In genomic region chr10:117472568-117472930, GRCm38 (mm10) we compare ENCODE assay signal across 16 mouse cellular contexts.
DNase-seq lines count a peak whose midpoint lies in the region; ATAC-seq and TF ChIP-seq lines count a peak whose summit lies in the region.
"Had no signal": no experiment of that assay in that cellular context is flagged by ENCODE, and none has a peak within 500 bp of the region (broad histone marks: within the 10 kb centered on the region; RNA-seq: fewer than 3 reads in every experiment).

No protein-coding gene starts in this region.

- DNase-seq in heart, postnatal 0 days (ENCODE audit: low spot score) = no peak
- DNase-seq in heart, adult 11 months = no peak
- DNase-seq in kidney, postnatal 14 days = no peak
- no peak for DNase-seq in liver, embryonic 13.5 days
- DNase-seq in liver, embryonic 11.5 days (ENCODE audit: low spot score) = no peak
- no peak for DNase-seq in lung, postnatal 25 days (ENCODE audit: low spot score)
- DNase-seq: adrenal gland, postnatal 14 days; cerebellum, adult 11-12 months; cerebellum, adult 9-10 months; cerebellum, postnatal 25 days; gastrocnemius, postnatal 14 days; heart, postnatal 36 days had no signal

- no peak overlapping the region for H3K4me2 ChIP-seq in heart, postnatal 0 days (ENCODE audit: low read depth, low read length)
- no peak overlapping the region for H3K4me2 ChIP-seq in kidney, embryonic 16.5 days (replicated peaks; ENCODE audit: low read depth, low read length)
- H3K4me2 ChIP-seq in liver, embryonic 13.5 days = no peak overlapping the region
- no peak overlapping the region for H3K4me2 ChIP-seq in liver, embryonic 11.5 days
- H3K4me2 ChIP-seq: embryonic facial prominence, embryonic 12.5 days; forebrain, embryonic 15.5 days; heart, embryonic 12.5 days had no signal

- no peak overlapping the region for H3K9ac ChIP-seq in heart, postnatal 0 days (replicated peaks; ENCODE audit: low read depth, low read length)
- no peak overlapping the region for H3K9ac ChIP-seq in kidney, embryonic 16.5 days (replicated peaks; ENCODE audit: low read length)
- no peak overlapping the region for H3K9ac ChIP-seq in liver, embryonic 13.5 days
- H3K9ac ChIP-seq in liver, embryonic 11.5 days (ENCODE audit: low read depth, low read length) = no peak overlapping the region
- H3K9ac ChIP-seq: embryonic facial prominence, embryonic 12.5 days; forebrain, embryonic 15.5 days; heart, embryonic 12.5 days had no signal

- H3K9me3 ChIP-seq in heart, postnatal 0 days (replicated peaks; ENCODE audit: control insufficient read depth, low read length) = 0 out of 2 replicates have a peak, but pooled peaks cover 10% of the 10 kb centered on the region
- H3K9me3 ChIP-seq in kidney, embryonic 16.5 days (ENCODE audit: low read length) = peaks cover 7% of the 10 kb centered on the region
- H3K9me3 ChIP-seq in liver, embryonic 13.5 days (replicated peaks) = 0 out of 2 replicates have a peak, but pooled peaks cover 4% of the 10 kb centered on the region
- H3K9me3 ChIP-seq in liver, embryonic 11.5 days (ENCODE audit: control insufficient read depth, low read length) = peaks cover 2% of the 10 kb centered on the region; the same call in 1 of the 2 replicates
- H3K9me3 ChIP-seq: forebrain, embryonic 15.5 days had no signal

- WGBS in heart, postnatal 0 days = 62% methylated on average over 4 of the region's 4 CpGs
- 70% methylated on average over 4 of the region's 4 CpGs for WGBS in kidney, embryonic 16.5 days
- 62% methylated on average over 4 of the region's 4 CpGs for WGBS in liver, embryonic 13.5 days (ENCODE audit: insufficient replicate concordance)
- 73% methylated on average over 4 of the region's 4 CpGs for WGBS in liver, embryonic 11.5 days

- H3K4me1 ChIP-seq in heart, postnatal 0 days (ENCODE audit: control insufficient read depth, insufficient read depth) = peaks cover 4% of the 10 kb centered on the region
- H3K4me1 ChIP-seq in kidney, embryonic 16.5 days (ENCODE audit: insufficient read depth, low read length) = peaks cover 20% of the 10 kb centered on the region
- peaks cover 11% of the 10 kb centered on the region; the same call in 1 of the 2 replicates for H3K4me1 ChIP-seq in liver, embryonic 13.5 days (replicated peaks)
- H3K4me1 ChIP-seq in liver, embryonic 11.5 days (replicated peaks; ENCODE audit: control insufficient read depth, insufficient read depth, low read length) = no peaks in the 10 kb centered on the region
- H3K4me1 ChIP-seq: forebrain, embryonic 15.5 days had no signal

- no peak overlapping the region for H3K4me3 ChIP-seq in heart, postnatal 0 days (ENCODE audit: low read depth, low read length)
- H3K4me3 ChIP-seq in kidney, embryonic 16.5 days (ENCODE audit: low read length) = no peak overlapping the region
- H3K4me3 ChIP-seq in liver, embryonic 13.5 days (replicated peaks) = no peak overlapping the region
- no peak overlapping the region for H3K4me3 ChIP-seq in liver, embryonic 11.5 days (ENCODE audit: low read depth, low read length)
- H3K4me3 ChIP-seq: embryonic facial prominence, embryonic 12.5 days; forebrain, embryonic 15.5 days; heart, embryonic 12.5 days had no signal

- 0 out of 2 replicates have a peak overlapping the region, but pooled peaks have one; percentile 55 for H3K27ac ChIP-seq in heart, postnatal 0 days (ENCODE audit: low read depth)
- H3K27ac ChIP-seq in kidney, embryonic 16.5 days (ENCODE audit: low read length) = peak overlapping the region; percentile 81; the same call in 1 of the 2 replicates
- peak overlapping the region; percentile 21; the same call in 1 of the 2 replicates for H3K27ac ChIP-seq in liver, embryonic 13.5 days
- no peak overlapping the region for H3K27ac ChIP-seq in liver, embryonic 11.5 days (ENCODE audit: low read depth, low read length)
- H3K27ac ChIP-seq: embryonic facial prominence, embryonic 12.5 days; forebrain, embryonic 15.5 days had no signal

- no peak for TF ChIP-seq CTCF in heart, postnatal 0 days (IDR thresholded peaks at IDR 0.05; ENCODE audit: low read depth)

- no peak for TF ChIP-seq EP300 in heart, postnatal 0 days (IDR thresholded peaks at IDR 0.05; ENCODE audit: low read depth)

- H3K27me3 ChIP-seq in heart, postnatal 0 days (ENCODE audit: control insufficient read depth, insufficient read depth, low read length) = no peaks in the 10 kb centered on the region
- no peaks in the 10 kb centered on the region for H3K27me3 ChIP-seq in kidney, embryonic 16.5 days (ENCODE audit: insufficient read depth, low read length)
- H3K27me3 ChIP-seq in liver, embryonic 13.5 days = no peaks in the 10 kb centered on the region
- H3K27me3 ChIP-seq in liver, embryonic 11.5 days (replicated peaks; ENCODE audit: control insufficient read depth, insufficient read depth, low read length) = no peaks in the 10 kb centered on the region
- H3K27me3 ChIP-seq: embryonic facial prominence, embryonic 12.5 days; forebrain, embryonic 15.5 days; heart, embryonic 12.5 days had no signal

- ATAC-seq in heart, postnatal 0 days (ENCODE audit: insufficient read depth, low read depth) = no peak
- no peak for ATAC-seq in kidney, embryonic 16.5 days (ENCODE audit: low FRiP score, low TSS enrichment)
- ATAC-seq in liver, embryonic 13.5 days (ENCODE audit: low read depth) = no peak
- no peak for ATAC-seq in liver, embryonic 11.5 days (replicated peaks; ENCODE audit: low FRiP score)
- ATAC-seq: forebrain, embryonic 15.5 days had no signal

- no peaks in the 10 kb centered on the region for H3K36me3 ChIP-seq in heart, postnatal 0 days (replicated peaks; ENCODE audit: control insufficient read depth, insufficient read depth, low read length)
- H3K36me3 ChIP-seq in kidney, embryonic 16.5 days (ENCODE audit: insufficient read depth, low read length) = no peaks in the 10 kb centered on the region
- H3K36me3 ChIP-seq in liver, embryonic 13.5 days = no peaks in the 10 kb centered on the region
- no peaks in the 10 kb centered on the region for H3K36me3 ChIP-seq in liver, embryonic 11.5 days (ENCODE audit: control insufficient read depth, insufficient read depth, low read length)
- H3K36me3 ChIP-seq: embryonic facial prominence, embryonic 12.5 days; forebrain, embryonic 15.5 days; heart, embryonic 12.5 days had no signal
